Mouse (Mus musculus) erythroblast, embryonic 14.5 days (primary cell): ENCODE measurements around the gene S100a1.

Experiments
- GATA1 ChIP-seq: IDR thresholded peaks from 2 replicates; pipeline ENCODE4 v1.6.1; 2012; ENCODE audit warnings: low read length, inconsistent platforms, mixed read lengths
- TAL1 ChIP-seq: IDR thresholded peaks from 3 replicates; pipeline ENCODE4 v1.6.1; 2012; ENCODE audit warnings: low read length, inconsistent platforms, mixed read lengths

DNA sequence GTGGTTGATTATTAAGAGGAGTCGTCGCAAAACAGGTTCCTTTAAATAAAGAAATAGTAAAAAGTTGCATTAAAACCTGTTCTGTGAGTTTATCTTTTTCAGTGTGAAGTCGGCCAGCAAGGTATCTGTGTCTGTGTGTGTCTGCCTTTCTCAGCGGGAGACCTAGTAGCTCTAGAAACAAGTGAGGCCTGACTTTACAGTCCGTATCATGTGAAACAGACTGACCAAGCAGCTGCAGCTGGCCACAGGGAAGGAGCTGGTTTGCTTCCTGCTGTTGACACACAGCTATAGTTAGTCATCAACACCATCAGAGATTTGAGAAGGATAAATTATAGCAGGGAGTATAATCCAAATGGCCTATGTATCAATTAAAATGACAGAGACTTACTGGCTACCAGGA lies 17.5 kb upstream of the S100a1 start:
- TF ChIP-seq GATA1, result no peak
- TF ChIP-seq TAL1, result no peak
